Mouse (Mus musculus) CD4-positive helper T cell, adult 2 months (primary cell): ENCODE data around the gene Tmigd3.

ENCODE experiments used
- DNase-seq: peaks from one replicate; pipeline ENCODE4 v3.0.0-alpha.2; 2012; ENCODE audit warnings: low read depth, missing footprints, low spot score

Gene Tmigd3

DNA sequence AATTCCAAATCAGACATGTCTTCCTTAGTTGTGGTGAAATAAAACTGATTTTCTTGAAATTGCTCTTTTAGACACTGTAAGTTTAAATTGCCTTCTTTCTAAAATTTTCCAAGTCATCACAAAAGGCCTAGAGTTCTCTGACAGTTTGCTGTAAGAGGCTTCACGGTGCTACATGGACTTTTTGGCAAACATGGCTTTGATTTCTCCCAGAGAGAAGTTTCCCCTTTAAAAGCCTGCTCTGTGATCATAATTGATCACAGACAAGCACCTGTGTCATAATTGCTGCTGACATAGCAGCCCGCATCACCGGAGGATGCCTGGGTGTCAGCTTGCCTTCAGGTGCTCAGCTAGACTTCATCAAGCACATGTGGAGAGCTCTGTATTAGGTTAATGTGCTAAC, at the start of gene Tmigd3, which contains the start of gene Adora3:
Gene Tmigd3 (plus strand): TSS at position 346 of the 400 bp plus-strand sequence.
Gene Adora3 (plus strand): TSS at position 301 of the 400 bp plus-strand sequence.
- DNase-seq: no peak

DNA sequence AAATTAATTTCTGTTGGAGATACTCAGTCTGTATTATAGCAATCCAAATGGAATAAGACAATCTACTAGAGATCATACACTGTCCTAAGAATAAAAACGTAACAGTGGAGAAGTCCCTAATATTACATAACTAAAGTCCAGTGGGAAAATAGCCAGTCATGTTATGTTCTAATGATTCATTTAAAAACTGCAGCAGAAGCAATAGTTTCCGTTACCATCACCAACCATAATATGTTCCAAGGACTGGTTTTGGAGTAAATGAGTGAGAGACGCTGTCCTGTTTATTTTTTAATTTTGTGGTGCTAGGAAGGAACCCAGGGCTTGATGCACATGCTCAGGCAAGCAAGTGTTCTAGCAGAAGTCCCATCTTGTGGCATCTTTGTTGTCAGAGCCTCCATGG, 49.2 kb upstream of the Tmigd3 start:
- DNase-seq: no peak

GRCm38 (mm10) chr3:105823609-105824008, 47.1 kb upstream of the Tmigd3 start:
- DNase-seq: no peak

DNA sequence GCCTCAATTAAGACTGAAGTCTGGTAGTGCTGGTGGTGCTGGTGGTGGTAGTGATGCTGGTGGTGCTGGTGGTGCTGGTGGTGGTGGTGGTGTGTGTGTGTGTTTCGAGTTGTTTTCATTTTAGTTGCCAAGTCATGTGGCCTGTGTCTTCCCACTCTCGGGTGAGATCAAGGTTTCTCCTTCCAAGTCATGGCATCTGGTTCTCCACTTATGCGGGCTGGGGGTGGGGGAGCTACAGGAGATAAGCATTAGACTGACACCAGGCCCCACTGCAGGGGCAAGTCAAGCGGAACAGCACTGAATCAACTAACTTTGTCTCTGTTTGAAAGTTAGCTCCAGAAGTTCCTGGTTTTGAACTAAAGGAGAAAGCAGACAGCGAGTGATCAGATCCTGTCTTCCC, 46.6 kb upstream of the Tmigd3 start:
- no peak for DNase-seq

- DNase-seq: no peak
These were observed 46.0 kb upstream of the Tmigd3 start for GRCm38 (mm10) chr3:105824704-105825103.

DNA sequence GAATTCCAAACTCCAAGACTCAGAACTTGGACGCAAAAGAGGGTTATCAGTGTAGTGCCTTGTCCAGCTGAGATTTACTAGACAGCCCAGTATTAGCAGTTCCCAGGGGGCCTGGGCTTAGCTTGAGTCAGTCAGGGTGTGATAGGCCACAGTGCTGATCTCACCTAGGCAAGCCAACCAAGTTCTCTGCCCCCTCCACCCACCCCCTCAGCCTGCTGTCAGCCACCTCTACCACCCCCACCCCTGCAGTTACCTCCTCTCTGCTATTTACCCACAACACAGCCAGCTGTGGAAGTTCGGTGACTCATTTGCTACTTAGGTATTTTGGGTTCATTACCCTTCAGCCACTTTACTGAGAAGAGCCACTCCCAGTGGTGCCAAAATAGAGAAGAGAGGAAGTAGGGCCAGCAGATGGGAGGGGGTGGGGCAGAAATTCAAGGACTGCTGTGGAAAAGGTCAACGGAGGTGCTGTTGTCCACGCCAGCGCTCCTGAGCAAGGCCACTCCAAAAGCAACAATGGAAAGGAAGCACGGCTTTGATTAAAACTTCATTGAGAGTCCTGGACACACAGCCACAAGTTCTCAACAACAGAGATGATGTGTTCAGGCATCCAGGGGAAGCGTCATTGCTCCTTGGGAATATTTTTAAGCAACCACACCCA, 45.1 kb upstream of the Tmigd3 start:
- DNase-seq: peak; percentile 54

GRCm38 (mm10) chr3:105831584-105831983, 39.1 kb upstream of the Tmigd3 start:
- no peak for DNase-seq

- no peak for DNase-seq
These were observed 34.8 kb upstream of the Tmigd3 start for GRCm38 (mm10) chr3:105835875-105836274.

DNA sequence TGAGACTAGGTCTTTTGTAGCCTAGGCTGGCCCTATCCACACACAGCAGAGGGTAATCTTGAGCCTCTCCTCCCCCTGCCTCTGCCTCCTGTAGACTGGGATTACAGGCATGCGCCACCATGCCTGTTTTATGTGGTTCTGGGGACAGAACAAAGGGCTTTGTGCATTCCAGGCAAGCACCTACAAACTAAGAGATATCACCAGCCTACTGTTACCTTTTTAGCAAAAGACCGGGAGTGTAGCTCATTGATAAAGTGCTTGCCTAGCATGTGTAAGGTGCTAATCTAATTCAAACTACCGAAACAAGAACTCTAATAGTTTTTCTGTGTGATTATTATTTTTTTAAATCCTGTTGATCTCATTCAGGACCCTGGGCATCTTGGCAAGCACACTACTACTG, 33.8 kb upstream of the Tmigd3 start:
- DNase-seq: no peak

- no peak for DNase-seq
These were observed 32.0 kb upstream of the Tmigd3 start for GRCm38 (mm10) chr3:105838655-105839054.

DNA sequence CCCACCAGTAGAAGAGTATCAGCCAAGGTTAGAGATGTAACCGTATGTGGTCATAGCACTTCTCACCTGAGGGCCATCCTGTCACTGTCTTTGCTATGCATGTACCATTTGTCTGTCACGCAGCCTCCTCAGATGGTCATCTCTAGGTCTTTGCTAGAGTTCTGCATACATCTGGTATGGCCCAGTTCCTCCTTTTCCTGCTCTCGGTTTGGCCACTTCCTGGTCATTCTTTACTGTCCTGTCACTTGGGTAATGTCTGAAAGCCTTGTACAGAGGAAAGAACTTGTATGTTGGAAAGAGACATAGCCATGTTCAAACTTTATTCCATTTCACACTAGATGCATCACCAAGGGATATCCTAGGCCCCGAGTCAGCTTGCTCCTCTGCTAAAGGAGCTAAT, 30.9 kb upstream of the Tmigd3 start:
- no peak for DNase-seq

- DNase-seq: no peak
These were observed 24.2 kb upstream of the Tmigd3 start for GRCm38 (mm10) chr3:105846294-105847069.

DNA sequence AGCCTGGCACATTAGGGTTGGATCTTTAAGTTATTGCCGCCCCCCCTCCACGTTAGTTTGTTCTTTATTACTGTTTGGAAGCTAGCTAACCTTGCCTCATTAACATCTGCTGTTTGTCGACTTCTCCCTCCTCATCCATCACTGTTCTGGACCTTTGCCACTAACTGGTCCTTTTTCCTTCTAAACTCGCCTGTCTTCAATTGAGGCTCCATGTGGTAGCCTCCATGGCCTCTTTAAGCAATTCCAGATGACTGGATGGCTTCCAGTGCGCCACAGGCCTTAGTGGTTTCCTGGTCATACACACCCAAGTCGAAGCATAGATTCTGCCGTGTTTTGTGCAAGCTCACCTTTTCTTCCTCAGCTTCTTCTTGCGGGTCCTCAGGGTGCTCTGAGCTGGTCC, 16.9 kb upstream of the Tmigd3 start:
- no peak for DNase-seq

- DNase-seq: no peak
These were observed 15.9 kb upstream of the Tmigd3 start for GRCm38 (mm10) chr3:105854786-105855185.

DNA sequence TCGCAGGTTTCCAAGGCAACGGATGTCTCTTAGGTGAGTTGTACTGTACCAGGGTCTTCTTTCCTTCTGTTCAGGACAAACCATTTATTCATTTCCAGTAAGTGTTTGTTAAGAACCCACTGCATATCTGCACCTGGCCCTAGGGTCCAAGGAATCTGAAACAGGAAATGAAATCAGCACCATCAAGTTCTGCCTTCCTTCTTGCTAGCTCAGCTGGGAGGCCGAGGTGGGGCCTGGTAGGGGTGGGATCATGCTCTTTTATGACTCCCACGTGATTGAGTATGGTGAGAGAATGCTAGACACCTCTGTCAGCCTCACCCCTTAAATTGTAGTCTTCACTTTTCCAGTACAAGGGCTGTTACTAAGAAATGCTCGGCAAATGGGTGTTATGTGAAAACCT, 13.2 kb upstream of the Tmigd3 start:
- DNase-seq: no peak

DNA sequence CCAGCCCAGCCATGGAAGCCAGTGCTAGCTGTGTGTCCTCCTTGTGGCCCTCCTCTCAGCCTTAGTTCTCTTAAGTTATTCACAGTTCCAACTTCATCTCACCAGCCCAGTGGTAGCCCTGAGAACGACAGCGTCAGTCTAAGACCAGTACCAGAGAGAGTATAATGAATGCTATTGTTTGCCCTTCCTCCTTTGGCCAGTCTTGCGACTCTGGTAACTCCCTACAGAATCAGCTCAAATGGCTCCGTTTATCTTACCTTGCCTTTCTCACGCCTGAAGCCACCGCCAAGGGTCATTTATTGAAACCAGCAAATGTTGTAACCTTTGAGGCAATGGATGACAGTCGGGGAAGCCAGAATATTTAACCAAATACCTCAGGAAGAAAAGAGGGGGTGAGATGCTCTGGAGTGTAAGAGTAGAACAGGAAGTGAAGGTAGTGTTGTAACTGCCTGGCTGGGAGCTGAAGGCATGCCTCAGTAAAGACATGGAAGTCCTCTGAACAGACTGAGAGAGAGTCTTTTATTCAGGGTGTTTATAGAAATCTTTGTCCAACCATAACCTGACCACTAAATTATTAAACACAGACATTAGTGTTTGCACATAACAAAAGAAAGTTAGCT, 8.8 kb upstream of the Tmigd3 start:
- DNase-seq: no peak

GRCm38 (mm10) chr3:105864123-105864522, 6.6 kb upstream of the Tmigd3 start:
- no peak for DNase-seq

GRCm38 (mm10) chr3:105865122-105865521, 5.6 kb upstream of the Tmigd3 start:
- no peak for DNase-seq

DNA sequence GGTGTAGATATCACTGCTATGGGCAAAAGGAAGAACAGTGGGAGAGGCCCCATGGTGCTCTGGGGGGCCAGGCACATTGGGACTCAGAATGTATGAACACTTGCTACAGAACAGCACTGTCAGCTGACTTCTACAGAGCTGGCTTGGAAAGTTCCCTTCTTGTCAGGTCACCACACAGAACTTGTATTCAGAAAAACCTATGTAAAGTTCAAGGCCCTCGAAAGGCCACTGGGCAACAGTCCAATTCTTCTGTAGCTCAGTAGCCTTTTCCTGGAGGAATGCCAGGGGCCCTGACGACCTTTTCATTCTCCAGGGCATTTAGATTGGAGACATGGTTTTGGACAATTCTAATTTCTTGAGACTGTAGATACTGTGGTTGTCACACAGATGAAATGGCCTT, 2.6 kb upstream of the Tmigd3 start:
- no peak for DNase-seq

GRCm38 (mm10) chr3:105872034-105872433, 1.3 kb downstream of the Tmigd3 start:
- DNase-seq: no peak

- no peak for DNase-seq
These were observed 1.9 kb downstream of the Tmigd3 start for GRCm38 (mm10) chr3:105872579-105872978.
